Mouse (Mus musculus) olfactory bulb, adult 2 months (tissue): ENCODE measurements around the gene Unc119b. TPM values are rescaled to one million over a fixed set of nuclear protein-coding genes. Genes with fewer than 3 reads are reported as not detected.

ENCODE experiments used
- H3K27ac ChIP-seq: fragments of 200-500 bp; 2 replicates; pipeline ENCODE4 v1.5.1; 2012; ENCODE audit warnings: low read depth, low read length; ENCODE audit not compliant: insufficient read depth
- H3K4me1 ChIP-seq: fragments of 200-500 bp; 2 replicates; pipeline ENCODE4 v1.6.1; 2012; ENCODE audit warnings: low read length; ENCODE audit not compliant: control insufficient read depth, insufficient read depth
- H3K4me3 ChIP-seq: fragments of 200-500 bp; 2 replicates; pipeline ENCODE4 v1.5.1; 2012; ENCODE audit warnings: mild to moderate bottlenecking, low read depth, low read length, moderate library complexity; ENCODE audit not compliant: insufficient read depth
- CTCF ChIP-seq: fragments of 200-500 bp; IDR thresholded peaks from 2 replicates; pipeline ENCODE4 v1.5.1; 2012; ENCODE audit warnings: low read depth, mild to moderate bottlenecking, low read length, moderate library complexity; ENCODE audit not compliant: insufficient read depth
- POLR2A ChIP-seq: fragments of 200-500 bp; IDR thresholded peaks from 2 replicates; pipeline ENCODE4 v1.6.1; 2012; ENCODE audit warnings: mild to moderate bottlenecking, low read depth, low read length, moderate library complexity; ENCODE audit not compliant: insufficient read depth
- WGBS: fragments of 180-500 bp; shearing (Covaris S2); methylation state at CpG from one replicate; pipeline ENCODE4 v1.1.7; 2018; 5-methylcytosine and 5-hydroxymethylcytosine counted together
- polyA plus RNA-seq: library from polyadenylated mRNA; stranded (reverse); fragments of >200 nt; gene quantifications from 2 replicates; pipeline ENCODE4 v1.2.4, GENCODE M21; 2012; ENCODE audit warnings: low replicate concordance; ENCODE audit not compliant: missing spikeins, insufficient read depth, insufficient read length

The Unc119b gene
- polyA plus RNA-seq, 1 experiment: not detected

DNA sequence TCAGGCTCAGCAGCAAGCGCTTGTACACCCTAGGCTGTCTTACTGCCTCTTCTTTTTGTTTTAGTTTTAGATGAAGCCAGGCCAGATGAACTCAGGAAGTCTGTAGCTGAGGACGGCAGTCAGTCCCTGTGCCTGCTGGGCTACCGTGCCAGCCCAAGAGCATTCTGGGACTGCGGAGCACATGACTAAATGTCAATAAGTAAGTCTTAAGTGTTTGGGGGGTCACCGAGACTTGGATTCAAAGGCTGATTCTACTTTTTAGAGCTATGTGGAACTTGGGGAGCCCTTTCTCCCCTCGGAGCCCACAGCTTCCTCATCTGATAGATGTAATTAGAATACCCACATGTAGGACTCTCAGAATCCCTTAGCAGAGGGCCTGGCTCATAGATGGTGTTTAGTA is 25.9 kb upstream of the Unc119b start:
- Histone ChIP-seq H3K4me3 (no peak overlapping the region), H3K4me1 (peaks cover 33% of the 10 kb centered on the region), H3K27ac (no peak overlapping the region)
- 40% methylated on average over 6 of the region's 6 CpGs for WGBS
- no peak for TF ChIP-seq CTCF
- TF ChIP-seq POLR2A: no peak

DNA sequence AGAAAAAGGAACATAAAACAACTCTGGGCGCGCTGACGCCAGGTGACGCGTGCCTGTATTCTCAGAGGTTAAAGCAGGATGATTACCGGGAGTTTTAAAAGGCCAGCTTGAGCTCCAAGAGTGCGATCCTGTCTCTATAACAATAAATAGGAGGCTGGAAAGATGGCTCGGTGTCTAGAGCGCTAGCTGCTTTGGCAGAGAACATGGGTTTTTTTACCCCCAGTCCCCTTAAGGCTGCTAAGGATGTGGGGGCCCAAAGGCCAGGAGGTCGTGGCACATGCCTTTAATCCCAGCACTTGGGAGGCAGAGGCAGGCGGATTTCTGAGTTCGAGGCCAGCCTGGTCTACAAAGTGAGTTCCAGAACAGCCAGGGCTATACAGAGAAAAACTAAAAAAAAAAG is 24.4 kb upstream of the Unc119b start:
- peak overlapping the region; percentile 86 for H3K4me3 ChIP-seq
- H3K27ac ChIP-seq: peak overlapping the region; percentile 100
- peaks cover 40% of the 10 kb centered on the region for H3K4me1 ChIP-seq
- TF ChIP-seq CTCF (no peak), POLR2A (no peak)
- WGBS: 22% methylated on average over 12 of the region's 12 CpGs

DNA sequence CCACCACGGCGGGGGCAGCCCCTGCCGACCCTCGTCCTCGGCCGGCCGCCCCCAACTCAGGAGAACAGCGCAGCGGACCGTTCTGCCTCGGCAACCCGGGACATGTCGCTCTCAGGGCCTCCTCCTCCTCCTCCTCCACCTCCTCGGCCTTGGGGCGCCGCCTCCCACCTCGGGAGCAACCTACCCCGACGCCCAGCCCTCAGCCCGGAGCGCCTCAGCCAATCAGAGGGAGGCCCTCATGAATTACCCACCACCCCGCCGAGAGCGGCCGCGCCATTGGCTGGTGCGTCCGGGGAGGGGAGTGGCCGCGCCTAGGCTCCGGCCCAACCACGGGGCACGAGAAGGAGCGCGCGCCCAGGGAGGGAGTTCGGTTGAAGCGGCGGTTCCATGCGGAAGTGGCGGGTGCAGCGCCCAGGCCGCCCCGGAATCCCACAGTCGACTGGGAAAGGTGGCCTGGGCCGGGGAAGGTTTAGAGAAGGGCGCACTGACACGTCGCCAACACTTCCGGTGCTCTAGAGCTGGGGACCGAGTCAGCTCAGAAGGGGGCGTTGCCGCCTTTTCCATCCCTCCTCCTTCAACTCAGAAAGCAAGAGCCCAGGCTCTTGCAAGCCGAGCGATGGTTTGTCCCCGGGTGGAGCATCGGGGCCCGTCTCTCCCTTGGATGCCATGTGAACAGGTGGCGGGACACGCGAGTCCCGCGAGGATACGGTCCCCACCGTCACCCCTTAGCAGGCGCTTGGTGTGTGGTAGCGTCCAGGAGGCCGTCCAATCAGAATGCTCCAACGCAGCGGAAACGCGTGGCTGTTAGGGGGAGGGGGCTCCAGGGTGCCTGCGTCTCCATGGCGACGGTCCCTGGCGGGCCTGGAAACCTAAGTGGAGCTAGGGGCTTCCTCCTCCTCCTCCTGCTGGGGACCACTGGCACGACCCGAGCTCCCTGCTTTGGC is 23.5 kb upstream of the Unc119b start, which contains the start of gene Mlec:
TSS of gene Mlec (minus strand) at position 140 of the 944 bp plus-strand sequence.
- Histone ChIP-seq H3K4me3 (peak within 1 kb of the TSS; percentile 86), H3K27ac (peak within 1 kb of the TSS; percentile 100), H3K4me1 (peaks cover 39% of the 10 kb centered on the region)
- TF ChIP-seq CTCF: no peak
- peak; percentile 63 for TF ChIP-seq POLR2A
- under 1% methylated on average over 78 of the region's 78 CpGs for WGBS

DNA sequence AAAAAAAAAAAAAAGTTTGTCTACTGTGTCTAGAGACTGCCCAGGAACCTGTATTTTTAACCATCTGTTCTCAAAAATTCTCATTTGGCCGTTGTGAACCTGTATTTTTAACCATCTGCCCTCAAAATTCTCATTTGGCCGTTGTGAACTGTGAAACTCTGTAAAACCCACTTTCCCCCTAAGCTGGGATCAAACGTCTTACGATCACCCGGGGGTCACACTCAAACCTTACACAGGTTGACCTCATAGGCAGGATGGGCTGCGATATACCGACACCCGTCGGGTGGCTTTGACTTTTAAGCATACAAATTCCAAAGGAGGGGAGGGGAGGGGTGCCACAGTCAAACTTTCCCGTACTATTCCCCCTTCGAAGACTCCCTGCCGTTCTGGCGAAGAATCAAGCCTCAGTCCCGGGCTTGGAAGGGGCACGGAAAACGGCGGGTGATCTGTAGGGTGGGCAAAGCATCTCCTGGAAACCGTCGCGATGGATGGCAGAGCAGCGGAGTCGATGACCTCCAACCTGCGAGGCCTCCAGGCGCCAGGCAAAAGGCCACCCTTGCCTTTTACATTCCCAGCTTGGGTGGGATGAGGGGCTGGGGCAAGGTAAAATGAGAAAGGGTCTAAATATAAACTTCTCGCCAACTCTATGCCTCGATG is 22.3 kb upstream of the Unc119b start:
- no peak for TF ChIP-seq POLR2A
- no peak for TF ChIP-seq CTCF
- Histone ChIP-seq H3K4me1 (peaks cover 38% of the 10 kb centered on the region), H3K27ac (no peak overlapping the region), H3K4me3 (peak overlapping the region; percentile 86)
- WGBS: 1% methylated on average over 26 of the region's 26 CpGs

DNA sequence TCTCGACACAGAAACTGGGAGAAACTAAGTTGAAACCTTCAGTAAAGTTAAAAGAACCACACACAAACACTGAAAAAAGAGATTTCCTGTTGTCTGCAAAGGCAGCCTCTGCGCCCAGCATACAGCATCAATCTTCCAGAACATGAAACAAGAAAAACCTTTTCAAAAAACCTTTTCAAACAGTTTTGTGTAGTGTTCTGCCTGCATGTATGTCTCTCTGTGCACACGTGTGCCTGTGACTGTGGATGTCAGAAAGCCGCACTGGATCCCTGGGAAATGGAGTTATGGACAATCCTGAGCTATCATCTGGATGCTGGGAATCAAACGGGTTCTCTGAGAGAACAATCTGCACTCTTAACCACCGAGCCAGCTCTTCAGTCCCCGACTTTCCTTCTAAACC is 21.6 kb upstream of the Unc119b start:
- H3K4me3 ChIP-seq: no peak overlapping the region
- TF ChIP-seq POLR2A (no peak), CTCF (no peak)
- WGBS: 51% methylated on average over 7 of the region's 7 CpGs

DNA sequence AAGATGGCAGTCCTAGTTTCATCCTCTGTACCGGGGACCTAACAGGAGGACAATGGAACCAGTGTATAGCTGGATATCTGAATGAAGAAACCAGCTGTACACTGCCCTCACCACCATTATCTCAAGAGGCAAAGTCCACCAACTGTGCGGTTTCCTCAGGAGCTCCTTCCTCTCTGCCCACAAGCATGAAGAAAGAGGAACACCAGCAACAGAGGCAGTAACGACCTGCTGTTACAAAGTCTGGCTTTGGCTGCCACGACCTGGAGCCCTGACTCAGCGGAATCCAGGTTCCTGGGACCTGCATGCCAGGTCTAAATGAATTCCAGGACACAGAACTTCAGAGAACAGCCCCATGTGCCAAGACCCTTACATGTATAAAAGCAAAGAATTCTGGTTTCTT is 21.1 kb upstream of the Unc119b start:
- WGBS: 29% methylated on average over 5 of the region's 5 CpGs
- no peak overlapping the region for H3K27ac ChIP-seq
- no peak overlapping the region for H3K4me3 ChIP-seq
- TF ChIP-seq POLR2A (no peak), CTCF (no peak)
- peaks cover 30% of the 10 kb centered on the region for H3K4me1 ChIP-seq

More for the DNA sequence above, 21.6 kb upstream of the Unc119b start:
- Histone ChIP-seq H3K27ac (no peak overlapping the region), H3K4me1 (peaks cover 34% of the 10 kb centered on the region)

DNA sequence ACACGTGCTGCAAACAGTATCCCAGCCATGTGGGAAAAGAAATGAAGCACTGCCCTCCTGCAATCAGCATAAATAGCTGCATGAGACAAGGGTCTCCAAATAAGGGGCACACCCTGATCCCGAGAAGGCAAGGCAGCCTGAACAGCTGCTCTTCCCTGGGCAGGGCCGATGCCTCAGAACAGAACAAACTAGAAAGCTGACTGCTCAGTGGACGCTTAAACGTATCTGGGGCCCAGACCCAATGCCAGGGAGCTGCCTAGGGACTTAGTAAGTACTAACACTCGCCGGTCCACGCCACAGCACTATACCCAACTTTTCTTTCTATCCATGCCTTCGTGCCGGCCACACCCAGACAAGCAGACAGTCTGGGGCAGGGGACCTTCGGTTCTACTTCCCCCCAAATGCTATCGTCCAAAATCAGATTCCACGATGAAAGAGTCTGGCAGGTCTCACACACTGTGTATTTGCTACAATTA is 20.4 kb upstream of the Unc119b start:
- TF ChIP-seq POLR2A (no peak), CTCF (no peak)
- Histone ChIP-seq H3K27ac (no peak overlapping the region), H3K4me1 (peaks cover 26% of the 10 kb centered on the region), H3K4me3 (no peak overlapping the region)
- WGBS: 57% methylated on average over 13 of the region's 13 CpGs

DNA sequence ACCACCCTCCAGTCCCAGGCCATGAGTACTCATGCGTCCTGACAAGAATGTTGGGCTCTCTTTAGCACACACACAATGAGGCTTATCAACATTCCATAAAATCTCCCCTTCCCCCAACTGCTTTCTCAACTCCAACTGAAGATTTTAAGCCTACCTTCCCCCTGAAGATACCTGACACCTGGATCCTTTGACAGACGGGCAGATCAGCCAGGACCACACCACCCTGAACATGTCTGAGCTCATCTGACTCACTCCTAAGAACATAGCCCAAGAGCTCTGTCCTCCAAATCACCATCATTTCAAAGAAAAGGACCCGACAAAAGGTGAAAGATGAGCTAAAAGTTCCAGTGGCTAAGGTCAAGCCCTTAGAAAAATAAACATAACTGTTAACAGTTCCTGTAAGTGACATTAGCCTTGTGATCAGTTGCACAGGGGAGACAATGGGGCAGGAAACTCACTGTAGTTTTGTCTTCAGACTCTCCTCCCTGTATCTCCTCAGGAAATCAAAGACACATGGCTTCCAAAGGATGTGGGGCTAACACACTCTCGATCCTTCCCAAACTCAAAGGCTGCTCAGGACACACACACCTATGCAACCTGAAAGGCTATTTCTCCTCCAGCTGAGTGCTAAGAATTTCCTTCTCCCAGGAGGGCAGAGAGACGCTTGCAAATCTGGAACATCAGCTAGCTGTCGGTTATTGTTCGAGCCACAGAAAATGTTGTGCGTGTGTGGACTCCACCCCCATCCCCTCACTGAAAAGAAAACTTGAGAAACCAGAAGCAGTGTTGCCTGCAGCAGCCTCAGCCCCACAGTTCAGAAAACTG is 17.6 kb upstream of the Unc119b start:
- Histone ChIP-seq H3K4me3 (no peak overlapping the region), H3K27ac (no peak overlapping the region), H3K4me1 (peaks cover 18% of the 10 kb centered on the region)
- no peak for TF ChIP-seq CTCF
- WGBS: 63% methylated on average over 8 of the region's 8 CpGs

DNA sequence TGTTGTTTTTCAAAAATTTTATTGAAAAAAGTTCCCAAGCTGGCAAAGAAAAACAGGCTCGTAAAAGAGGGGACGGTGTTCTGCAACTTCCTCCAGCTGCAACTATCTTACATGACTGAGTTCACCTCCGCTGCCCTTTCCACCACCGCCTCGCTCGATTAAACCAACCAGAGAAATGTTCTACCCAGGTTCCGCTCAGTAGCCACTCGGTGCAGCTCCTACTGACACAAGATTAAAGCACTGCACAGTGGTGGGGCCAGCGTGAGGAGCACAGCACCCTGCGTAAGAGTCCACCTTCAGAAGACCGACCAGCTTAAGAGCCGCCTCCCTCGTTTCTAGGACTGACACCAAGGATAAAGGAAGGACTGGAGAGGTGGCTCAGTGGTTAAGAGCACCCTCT is 16.7 kb upstream of the Unc119b start:
- Histone ChIP-seq H3K27ac (no peak overlapping the region), H3K4me1 (peaks cover 13% of the 10 kb centered on the region), H3K4me3 (no peak overlapping the region)
- TF ChIP-seq CTCF (no peak), POLR2A (no peak)
- 83% methylated on average over 13 of the region's 13 CpGs for WGBS
